In the genomic region with DNA sequence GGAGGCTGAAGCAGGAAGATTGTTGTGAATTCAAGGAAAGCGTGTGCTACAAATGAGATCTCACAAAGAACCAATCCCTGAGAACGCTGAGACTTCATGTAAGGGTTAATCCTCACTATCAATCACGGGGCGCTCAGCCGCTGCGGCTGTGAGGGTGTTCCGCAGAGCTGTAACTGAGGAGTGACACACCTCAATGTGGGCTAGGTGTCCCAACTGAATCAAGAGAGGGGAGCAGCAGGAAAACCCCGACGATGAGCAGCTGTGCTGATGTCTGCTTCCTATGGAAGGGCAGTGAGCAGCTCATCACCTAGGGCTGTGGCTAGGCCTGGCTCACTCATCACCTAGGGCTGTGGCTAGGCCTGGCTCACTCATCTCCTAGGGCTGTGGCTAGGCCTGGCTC, we compare ENCODE assay signal across 8 mouse cellular contexts. TPM values are rescaled to one million over a fixed set of nuclear protein-coding genes. Genes with fewer than 3 reads are reported as not detected.
DNase-seq lines count a peak whose midpoint lies in the region.
"Had no signal": no experiment of that assay in that cellular context is flagged by ENCODE, and none has a peak within 500 bp of the region (broad histone marks: within the 10 kb centered on the region; RNA-seq: fewer than 3 reads in every experiment).

No protein-coding gene starts in this region.

- DNase-seq in 3134 (ENCODE audit: extremely low read depth, insufficient read length, low spot score) (peak; percentile 51), 3T3-L1 (ENCODE audit: low read depth, low spot score) (peak; percentile 16)
- peak; percentile 3 to 13 for DNase-seq in natural killer cell, adult 2 months (ENCODE audit: low spot score in 2 of 2)
- no peak for DNase-seq in layer of hippocampus, adult 18-20 months (ENCODE audit: low spot score in 2 of 2)
- no peak for DNase-seq in kidney, adult 18-20 months
- DNase-seq: adrenal gland, adult 8-10 months; adrenal gland, postnatal 14 days; forebrain, postnatal 0 days had no signal

RNA-seq across cellular contexts. Expression of a gene that starts 42.2 kb away (rescaled TPM):
- 10 to 100 TPM; 51.1 to 60.1 TPM for total RNA-seq in layer of hippocampus, adult 18-20 months (2021)

RNA-seq across cellular contexts. Expression of a gene that starts 48.2 kb away (rescaled TPM):
- total RNA-seq in layer of hippocampus, adult 18-20 months (2021): 10 to 100 TPM; 28.8 to 32.3 TPM

Comparison
In these comparisons a context has a peak if more than half of its experiments do, and no peak if none do; other contexts are left out.
1. DNase-seq: peak in 3134 (single experiment), 3T3-L1 (single experiment) and natural killer cell, adult 2 months (2 of 2); none in layer of hippocampus, adult 18-20 months (0 of 2) and kidney, adult 18-20 months (single experiment).